Mouse (Mus musculus) heart, adult 2 months (tissue): ENCODE results near the gene Ehmt2. TPM values are rescaled to one million over a fixed set of nuclear protein-coding genes. Genes with fewer than 3 reads are reported as not detected.
"Not testable (repeated sequence)": the region's sequence is repeated elsewhere in the genome, so short reads cannot be mapped to it uniquely, and the experiment has no call there.

ENCODE experiments used
- DNase-seq, 2 experiments: peaks; one replicate each; pipeline ENCODE4 v3.0.0; 2021
- H3K27ac ChIP-seq: fragments of 200-600 bp; 2 replicates; pipeline ENCODE4 v1.8.1; 2022
- H3K27me3 ChIP-seq: fragments of 200-500 bp; 2 replicates; pipeline ENCODE4 v1.6.1; 2012; ENCODE audit warnings: mild to moderate bottlenecking, low read length, inconsistent platforms, mixed read lengths; ENCODE audit not compliant: control insufficient read depth, insufficient read depth
- H3K36me3 ChIP-seq: fragments of 200-500 bp; 2 replicates; pipeline ENCODE4 v1.6.1; 2012; ENCODE audit warnings: low read length, inconsistent platforms; ENCODE audit not compliant: control insufficient read depth, insufficient read depth
- H3K4me1 ChIP-seq: fragments of 200-500 bp; 2 replicates; pipeline ENCODE4 v1.6.1; 2011; ENCODE audit warnings: low read length; ENCODE audit not compliant: control insufficient read depth, insufficient read depth
- H3K4me3 ChIP-seq: fragments of 200-600 bp; 2 replicates; pipeline ENCODE4 v1.8.1; 2022
- H3K79me2 ChIP-seq: fragments of 200-500 bp; replicated peaks from 2 replicates; pipeline ENCODE4 v1.6.1; 2012; ENCODE audit warnings: mild to moderate bottlenecking, inconsistent platforms, low read length, moderate library complexity, mixed read lengths; ENCODE audit not compliant: control insufficient read depth, insufficient read depth
- H3K9ac ChIP-seq: fragments of 200-500 bp; 2 replicates; pipeline ENCODE4 v1.6.1; 2012; ENCODE audit warnings: low read depth, mild to moderate bottlenecking, control low read depth, inconsistent platforms, low read length, mixed read lengths
- CTCF ChIP-seq: fragments of 200-600 bp; IDR thresholded peaks from 2 replicates; pipeline ENCODE4 v1.8.1; 2022; ENCODE audit warnings: antibody characterized with exemption, mild to moderate bottlenecking, moderate library complexity
- EP300 ChIP-seq: fragments of 200-500 bp; IDR thresholded peaks from 2 replicates; pipeline ENCODE4 v1.6.1; 2011; ENCODE audit warnings: low read depth, low read length, control low read depth; ENCODE audit not compliant: insufficient read depth
- POLR2A ChIP-seq: fragments of 200-500 bp; IDR thresholded peaks from 2 replicates; pipeline ENCODE4 v1.6.1; 2011; ENCODE audit warnings: mild to moderate bottlenecking, low read depth, low read length, control low read depth; ENCODE audit not compliant: insufficient read depth
- WGBS: fragments of 180-500 bp; shearing (Covaris S2); methylation state at CpG from one replicate; pipeline ENCODE4 v1.1.7; 2018; 5-methylcytosine and 5-hydroxymethylcytosine counted together
- intact Hi-C: fragments of 180-260 bp; cut with DNase I; formaldehyde crosslinking; loops from one replicate; pipeline ENCODE4 v1.15.1; 2025
- polyA plus RNA-seq: library from polyadenylated mRNA; depleted of rRNA; stranded (reverse); fragments of >200 nt; gene quantifications from 2 replicates; pipeline ENCODE4 v1.2.3, GENCODE M21; 2012
- total RNA-seq, 2 experiments: library from RNA; stranded (reverse); gene quantifications; 2 replicates each; pipeline ENCODE4 v1.2.3; 2021

Gene Ehmt2
- total and polyA plus RNA-seq, 3 experiments = 38.0 to 64.0 (median 42.6) TPM

DNA sequence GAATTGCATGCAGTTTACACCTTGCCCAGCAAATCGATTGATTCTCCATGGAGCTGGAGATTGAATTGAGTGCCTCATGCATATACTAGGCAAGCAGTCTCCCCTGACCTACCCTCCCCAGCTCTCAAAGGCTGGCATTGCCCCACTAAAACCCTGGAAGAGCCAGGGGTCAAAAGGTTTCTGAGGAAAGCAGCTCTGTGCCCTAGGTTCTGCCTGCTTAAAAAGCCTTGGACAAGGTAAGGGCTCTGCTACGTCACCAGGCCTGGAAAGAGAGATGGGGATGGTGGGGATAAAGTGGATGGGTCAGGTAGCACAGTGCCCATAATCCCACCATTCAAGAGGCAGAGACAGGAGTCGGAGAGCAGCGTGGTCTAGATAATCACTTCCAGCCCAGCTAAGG, 56.6 kb downstream of the Ehmt2 start:
- no peaks in the 10 kb centered on the region for H3K79me2 ChIP-seq
- H3K9ac ChIP-seq = no peak overlapping the region
- intact Hi-C loops = no loop called here
- H3K4me1 ChIP-seq = no peaks in the 10 kb centered on the region; the same call in 1 of the 2 replicates
- no peak overlapping the region for H3K4me3 ChIP-seq
- 91% methylated on average over 4 of the region's 4 CpGs for WGBS
- TF ChIP-seq POLR2A (no peak), EP300 (no peak), CTCF (no peak)
- no peak overlapping the region for H3K27ac ChIP-seq
- no peaks in the 10 kb centered on the region for H3K27me3 ChIP-seq
- no peaks in the 10 kb centered on the region for H3K36me3 ChIP-seq
- DNase-seq = no peak

DNA sequence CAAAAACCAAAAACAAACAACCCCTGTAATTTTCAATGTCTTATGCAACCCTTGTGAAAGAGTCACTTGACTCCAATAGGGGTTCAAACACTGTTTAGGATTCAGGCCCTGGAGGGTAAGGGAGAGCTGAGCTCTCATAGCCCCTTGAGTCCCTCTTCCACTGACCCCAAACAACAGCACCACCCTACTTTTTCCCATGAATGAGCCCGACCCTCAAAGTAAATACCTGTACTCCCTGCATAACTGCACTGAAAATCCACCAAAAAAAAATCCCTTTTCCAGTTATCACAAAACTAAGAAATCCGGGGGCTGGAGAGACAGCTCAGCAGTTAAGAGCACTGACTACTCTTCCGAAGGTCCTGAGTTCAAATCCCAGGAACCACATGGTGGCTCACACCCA, 57.6 kb downstream of the Ehmt2 start:
- H3K4me3 ChIP-seq = no peak overlapping the region
- H3K27ac ChIP-seq = no peak overlapping the region
- no peaks in the 10 kb centered on the region for H3K79me2 ChIP-seq
- H3K27me3 ChIP-seq = no peaks in the 10 kb centered on the region
- no peak overlapping the region for H3K9ac ChIP-seq
- no peak for TF ChIP-seq EP300
- TF ChIP-seq POLR2A = no peak
- no peak for TF ChIP-seq CTCF
- H3K4me1 ChIP-seq = peaks cover 1% of the 10 kb centered on the region; the same call in 1 of the 2 replicates
- 72% methylated on average over 3 of the region's 3 CpGs for WGBS
- intact Hi-C loops = no loop called here
- H3K36me3 ChIP-seq = no peaks in the 10 kb centered on the region; the same call in 1 of the 2 replicates
- DNase-seq = no peak

- peaks cover 1% of the 10 kb centered on the region; the same call in 1 of the 2 replicates for H3K4me1 ChIP-seq
- intact Hi-C loops = no loop called here
- H3K79me2 ChIP-seq = no peaks in the 10 kb centered on the region
These were observed 58.1 kb downstream of the Ehmt2 start for GRCm38 (mm10) chr17:34956340-34956739.

GRCm38 (mm10) chr17:34957291-34957690, 59.0 kb downstream of the Ehmt2 start:
- 8% methylated on average over 34 of the region's 40 CpGs for WGBS
- DNase-seq, H3K27ac ChIP-seq, intact Hi-C loops, H3K79me2 ChIP-seq, H3K4me3 ChIP-seq, H3K4me1 ChIP-seq, H3K27me3 ChIP-seq, H3K36me3 ChIP-seq: not testable (repeated sequence)
- peak overlapping the region; percentile 49; the same call in 1 of the 2 replicates for H3K9ac ChIP-seq

More at GRCm38 (mm10) chr17:34956340-34956739, 58.1 kb downstream of the Ehmt2 start:
- Histone ChIP-seq H3K4me3 (no peak overlapping the region), H3K36me3 (no peaks in the 10 kb centered on the region; the same call in 1 of the 2 replicates), H3K27me3 (no peaks in the 10 kb centered on the region), H3K27ac (no peak overlapping the region), H3K9ac (no peak overlapping the region)
- TF ChIP-seq POLR2A (no peak), CTCF (peak; percentile 66), EP300 (no peak)
- no peak for DNase-seq
- WGBS = 19% methylated on average over 1 of the region's 1 CpGs

- H3K36me3 ChIP-seq, H3K27ac ChIP-seq, H3K27me3 ChIP-seq, H3K79me2 ChIP-seq, H3K9ac ChIP-seq, DNase-seq, H3K4me1 ChIP-seq, intact Hi-C loops, H3K4me3 ChIP-seq: not testable (repeated sequence)
- WGBS = 19% methylated on average over 26 of the region's 40 CpGs
These were observed 59.7 kb downstream of the Ehmt2 start for GRCm38 (mm10) chr17:34957966-34958365.

GRCm38 (mm10) chr17:34958734-34959129, 60.5 kb downstream of the Ehmt2 start:
- 0% methylated on average over 23 of the region's 47 CpGs for WGBS
- Histone ChIP-seq H3K4me3 (peak overlapping the region; percentile 53), H3K27ac (peak overlapping the region; percentile 77), H3K9ac (peak overlapping the region; percentile 82)
- H3K36me3 ChIP-seq, H3K79me2 ChIP-seq, H3K27me3 ChIP-seq, intact Hi-C loops, H3K4me1 ChIP-seq: not testable (repeated sequence)
- peak in 1 of 2 experiments; percentile 51 for DNase-seq
